Mouse (Mus musculus): ENCODE results near the gene Bnip3.
A peak's percentile ranks its signal among the peaks of the same experiment; 100 is the strongest.

Bnip3 gene

GRCm38 (mm10) chr7:138903886-138904435 lies 5.4 kb downstream of the Bnip3 start:
- no peak for DNase-seq

GRCm38 (mm10) chr7:138898743-138899142 lies 10.6 kb downstream of the Bnip3 start:
- no peak for DNase-seq

GRCm38 (mm10) chr7:138898122-138898521 lies 11.2 kb downstream of the Bnip3 start:
- DNase-seq: no peak

- DNase-seq: no peak
Observed at GRCm38 (mm10) chr7:138885365-138886289, 23.7 kb downstream of the Bnip3 start.

GRCm38 (mm10) chr7:138883724-138884123 lies 25.6 kb downstream of the Bnip3 start:
- no peak for DNase-seq

GRCm38 (mm10) chr7:138875031-138875430 lies 34.3 kb downstream of the Bnip3 start:
- no peak for DNase-seq

- DNase-seq: no peak
Observed at GRCm38 (mm10) chr7:138872956-138873355, 36.4 kb downstream of the Bnip3 start.

- DNase-seq: no peak
Observed at GRCm38 (mm10) chr7:138868316-138868715, 41.0 kb downstream of the Bnip3 start.

GRCm38 (mm10) chr7:138867286-138867685 lies 42.0 kb downstream of the Bnip3 start:
- no peak for DNase-seq

GRCm38 (mm10) chr7:138864776-138865175 lies 44.5 kb downstream of the Bnip3 start:
- DNase-seq: no peak

GRCm38 (mm10) chr7:138863950-138864572 lies 45.3 kb downstream of the Bnip3 start:
- DNase-seq: no peak

GRCm38 (mm10) chr7:138856670-138857069 lies 52.6 kb downstream of the Bnip3 start:
- no peak for DNase-seq

GRCm38 (mm10) chr7:138854201-138854600 lies 55.1 kb downstream of the Bnip3 start:
- DNase-seq: no peak

GRCm38 (mm10) chr7:138853417-138854031 lies 55.8 kb downstream of the Bnip3 start:
- DNase-seq: no peak

GRCm38 (mm10) chr7:138850083-138850482 lies 59.2 kb downstream of the Bnip3 start:
- DNase-seq: no peak

GRCm38 (mm10) chr7:138848028-138848920 lies 61.0 kb downstream of the Bnip3 start:
- DNase-seq: no peak

GRCm38 (mm10) chr7:138847316-138848027 lies 61.8 kb downstream of the Bnip3 start:
- no peak for DNase-seq

GRCm38 (mm10) chr7:138846502-138846991 lies 62.8 kb downstream of the Bnip3 start:
- no peak for DNase-seq

- DNase-seq: peak; percentile 98
Observed at GRCm38 (mm10) chr7:138845544-138846391, 63.6 kb downstream of the Bnip3 start, which contains the start of the genes Ppp2r2d and Mapk1ip1. TSS of gene Ppp2r2d (plus strand) at chr7:138846079. TSS of gene Mapk1ip1 (minus strand) at chr7:138846273.

GRCm38 (mm10) chr7:138845111-138845510 lies 64.2 kb downstream of the Bnip3 start:
- DNase-seq: no peak
